Mouse (Mus musculus): ENCODE data around the gene Miga2.

Gene Miga2

GRCm38 (mm10) chr2:30380564-30381376 lies 16.7 kb downstream of the Miga2 start:
- ChIA-PET POLR2A (interaction anchor here in 2 of 4 experiments (0.8 to 1.7 kb wide), 7 partner anchors 10 to 71 kb away, joined by 3 to 7 read pairs (median 3); no protein-coding TSS in a partner anchor), CTCF (interaction anchor here in 1 of 4 experiments (0.8 kb wide), 1 partner anchor 54 kb away, joined by 3 read pairs; no protein-coding TSS in a partner anchor)

- ChIA-PET CTCF (interaction anchor here in 1 of 4 experiments (0.8 kb wide), 1 partner anchor 54 kb away, joined by 3 read pairs; no protein-coding TSS in a partner anchor), POLR2A (interaction anchor here in 2 of 4 experiments (0.7 to 2.1 kb wide), 11 partner anchors 9 to 234 kb away, joined by 3 to 7 read pairs (median 3); partner anchors contain the start of gene Miga2 (in 1 of the 2))
Measured at GRCm38 (mm10) chr2:30381377-30381725, 17.3 kb downstream of the Miga2 start.

- CTCF ChIA-PET, result interaction anchor here in 1 of 4 experiments (1.2 kb wide), 1 partner anchor 16 kb away, joined by 3 read pairs; no protein-coding TSS in a partner anchor
- POLR2A ChIA-PET, result interaction anchor here in 3 of 4 experiments (1.0 to 2.9 kb wide), 12 partner anchors 7 to 197 kb away, joined by 3 to 15 read pairs (median 5); partner anchors contain the start of genes Crat (in 1 of the 3), Dolpp1 (in 1 of the 3), Miga2 (in 1 of the 3) and Ptpa (in 1 of the 3)
Measured at GRCm38 (mm10) chr2:30384814-30385213, 20.8 kb downstream of the Miga2 start.

GRCm38 (mm10) chr2:30385591-30385990 lies 21.6 kb downstream of the Miga2 start:
- ChIA-PET CTCF (no interaction called here), POLR2A (interaction anchor here in 2 of 4 experiments (0.8 to 4.1 kb wide), 11 partner anchors 10 to 198 kb away, joined by 3 to 14 read pairs (median 4); partner anchors contain the start of genes Ptpa (in 2 of the 2), Crat (in 1 of the 2) and Miga2 (in 1 of the 2))

GRCm38 (mm10) chr2:30386913-30387312 lies 22.9 kb downstream of the Miga2 start:
- CTCF ChIA-PET, result interaction anchor here in 3 of 4 experiments (0.6 to 0.8 kb wide), 3 partner anchors 16 to 290 kb away, joined by 4 to 5 read pairs (median 5); no protein-coding TSS in a partner anchor
- POLR2A ChIA-PET, result interaction anchor here in 3 of 4 experiments (0.6 to 4.1 kb wide), 14 partner anchors 8 to 39 kb away, joined by 3 to 14 read pairs (median 4); partner anchors contain the start of gene Miga2 (in 2 of the 3)

- POLR2A ChIA-PET, result interaction anchor here in 2 of 4 experiments (0.9 to 4.1 kb wide), 4 partner anchors 10 to 78 kb away, joined by 3 to 14 read pairs (median 3); partner anchors contain the start of gene Miga2 (in 1 of the 2)
- CTCF ChIA-PET, result no interaction called here
Measured at GRCm38 (mm10) chr2:30389000-30389399, 25.0 kb downstream of the Miga2 start.

GRCm38 (mm10) chr2:30392114-30392576 lies 28.1 kb downstream of the Miga2 start, which contains the start of gene Dolpp1:
Gene Dolpp1 (plus strand): TSS chr2:30392254.
- CTCF ChIA-PET, result interaction anchor here in 3 of 4 experiments (0.6 to 1.2 kb wide), 9 partner anchors 10 to 292 kb away, joined by 3 to 7 read pairs (median 4); partner anchors contain the start of gene Miga2 (in 1 of the 3)
- POLR2A ChIA-PET, result interaction anchor here in 3 of 4 experiments (0.6 to 3.4 kb wide), 47 partner anchors 8 to 415 kb away, joined by 3 to 38 read pairs (median 4); partner anchors contain the start of genes Crat (in 3 of the 3), Ier5l (in 3 of the 3), Miga2 (in 3 of the 3) and Ptpa (in 3 of the 3)

GRCm38 (mm10) chr2:30392577-30393369 lies 28.7 kb downstream of the Miga2 start:
- ChIA-PET POLR2A (interaction anchor here in 3 of 4 experiments (0.8 to 3.4 kb wide), 38 partner anchors 8 to 415 kb away, joined by 3 to 38 read pairs (median 4); partner anchors contain the start of genes Miga2 (in 3 of the 3), Crat (in 2 of the 3), Ier5l (in 2 of the 3) and Ptpa (in 2 of the 3)), CTCF (interaction anchor here in 3 of 4 experiments (0.6 to 1.2 kb wide), 6 partner anchors 10 to 341 kb away, joined by 4 to 7 read pairs (median 4); partner anchors contain the start of gene Miga2 (in 1 of the 3))

GRCm38 (mm10) chr2:30393370-30393656 lies 29.3 kb downstream of the Miga2 start:
- ChIA-PET CTCF (interaction anchor here in 1 of 4 experiments (1.0 kb wide), 1 partner anchor 341 kb away, joined by 6 read pairs; no protein-coding TSS in a partner anchor), POLR2A (interaction anchor here in 2 of 4 experiments (0.8 to 3.4 kb wide), 15 partner anchors 9 to 81 kb away, joined by 3 to 38 read pairs (median 4); partner anchors contain the start of genes Miga2 (in 2 of the 2), Crat (in 1 of the 2), Ier5l (in 1 of the 2) and Ptpa (in 1 of the 2))

GRCm38 (mm10) chr2:30395757-30396156 lies 31.7 kb downstream of the Miga2 start:
- ChIA-PET POLR2A (interaction anchor here in 2 of 4 experiments (0.7 to 1.9 kb wide), 6 partner anchors 9 to 333 kb away, joined by 3 to 7 read pairs (median 4); no protein-coding TSS in a partner anchor), CTCF (no interaction called here)

GRCm38 (mm10) chr2:30396246-30396645 lies 32.2 kb downstream of the Miga2 start:
- POLR2A ChIA-PET, result interaction anchor here in 2 of 4 experiments (0.7 to 6.5 kb wide), 5 partner anchors 9 to 334 kb away, joined by 3 to 61 read pairs (median 4); partner anchors contain the start of genes Crat (in 1 of the 2) and Ptpa (in 1 of the 2)
- CTCF ChIA-PET, result no interaction called here

- POLR2A ChIA-PET, result interaction anchor here (0.5 to 6.5 kb wide), 29 partner anchors 8 to 1246 kb away, joined by 3 to 61 read pairs (median 3); partner anchors contain the start of genes Crat (in 2 of the 4), Miga2 (in 2 of the 4), Ptpa (in 2 of the 4) and Ier5l (in 1 of the 4)
- CTCF ChIA-PET, result interaction anchor here in 2 of 4 experiments (1.1 to 1.2 kb wide), 2 partner anchors 38 to 43 kb away, joined by 3 read pairs; no protein-coding TSS in a partner anchor
Measured at GRCm38 (mm10) chr2:30397986-30398512, 34.0 kb downstream of the Miga2 start.

- ChIA-PET POLR2A (interaction anchor here in 3 of 4 experiments (0.6 to 6.5 kb wide), 33 partner anchors 7 to 344 kb away, joined by 3 to 61 read pairs (median 5); partner anchors contain the start of genes Crat (in 3 of the 3), Ptpa (in 3 of the 3), Ier5l (in 2 of the 3) and Miga2 (in 2 of the 3)), CTCF (interaction anchor here in 2 of 4 experiments (0.6 to 1.5 kb wide), 5 partner anchors 9 to 231 kb away, joined by 3 to 6 read pairs (median 5); partner anchors contain the start of genes Crat (in 1 of the 2) and Ptpa (in 1 of the 2))
Measured at GRCm38 (mm10) chr2:30399191-30400171, 35.4 kb downstream of the Miga2 start.

GRCm38 (mm10) chr2:30401581-30401980 lies 37.5 kb downstream of the Miga2 start:
- CTCF ChIA-PET, result interaction anchor here in 2 of 4 experiments (0.6 to 1.6 kb wide), 3 partner anchors 10 to 93 kb away, joined by 3 to 4 read pairs (median 4); partner anchors contain the start of gene Dolpp1 (in 1 of the 2)
- POLR2A ChIA-PET, result interaction anchor here in 2 of 4 experiments (0.5 to 6.5 kb wide), 8 partner anchors 8 to 380 kb away, joined by 3 to 61 read pairs (median 7); partner anchors contain the start of genes Dolpp1 (in 2 of the 2), Crat (in 1 of the 2) and Ptpa (in 1 of the 2)

- CTCF ChIA-PET, result interaction anchor here in 2 of 4 experiments (1.0 to 1.6 kb wide), 3 partner anchors 10 to 67 kb away, joined by 3 to 4 read pairs (median 3); partner anchors contain the start of genes Dolpp1 (in 1 of the 2) and Miga2 (in 1 of the 2)
- POLR2A ChIA-PET, result interaction anchor here in 3 of 4 experiments (0.7 to 6.5 kb wide), 11 partner anchors 8 to 268 kb away, joined by 3 to 61 read pairs (median 3); partner anchors contain the start of genes Crat (in 2 of the 3), Dolpp1 (in 2 of the 3), Ptpa (in 2 of the 3) and Tbc1d13 (in 1 of the 3)
Measured at GRCm38 (mm10) chr2:30402351-30402826, 38.4 kb downstream of the Miga2 start.

All from embryonic stem cell, embryonic (primary cell).